Mouse (Mus musculus) right cerebral cortex, adult 18-20 months (tissue): ENCODE data around the gene Me1.
"Not testable (repeated sequence)": the region's sequence is repeated elsewhere in the genome, so short reads cannot be mapped to it uniquely, and the experiment has no call there.

ENCODE experiments used
- DNase-seq: peaks from one replicate; pipeline ENCODE4 v3.0.0; 2022; ENCODE audit warnings: mixed read lengths

Me1 gene

GRCm38 (mm10) chr9:86651254-86651653 is 44.5 kb downstream of the Me1 start:
- DNase-seq, result no peak

- DNase-seq, result no peak
These were observed 44.9 kb downstream of the Me1 start for GRCm38 (mm10) chr9:86650822-86651221.

GRCm38 (mm10) chr9:86647931-86648550 is 47.7 kb downstream of the Me1 start:
- no peak for DNase-seq

GRCm38 (mm10) chr9:86646807-86647206 is 48.9 kb downstream of the Me1 start:
- DNase-seq, result no peak

- no peak for DNase-seq
These were observed 52.3 kb downstream of the Me1 start for GRCm38 (mm10) chr9:86643497-86643896.

- no peak for DNase-seq
These were observed 57.0 kb downstream of the Me1 start for GRCm38 (mm10) chr9:86638771-86639170.

GRCm38 (mm10) chr9:86631153-86631552 is 64.6 kb downstream of the Me1 start:
- DNase-seq, result no peak

- no peak for DNase-seq
These were observed 65.3 kb downstream of the Me1 start for GRCm38 (mm10) chr9:86630352-86630931.

GRCm38 (mm10) chr9:86629379-86629778 is 66.4 kb downstream of the Me1 start:
- DNase-seq, result no peak

GRCm38 (mm10) chr9:86627745-86628496 is 67.8 kb downstream of the Me1 start:
- DNase-seq, result peak; percentile 62

- peak; percentile 62 for DNase-seq
These were observed 68.8 kb downstream of the Me1 start for GRCm38 (mm10) chr9:86626906-86627305.

- peak; percentile 67 for DNase-seq
These were observed 71.0 kb downstream of the Me1 start for GRCm38 (mm10) chr9:86624781-86625180.

- no peak for DNase-seq
These were observed 71.7 kb downstream of the Me1 start for GRCm38 (mm10) chr9:86624039-86624438.

GRCm38 (mm10) chr9:86622062-86622461 is 73.7 kb downstream of the Me1 start:
- no peak for DNase-seq

- no peak for DNase-seq
These were observed 76.2 kb downstream of the Me1 start for GRCm38 (mm10) chr9:86619341-86620139.

- DNase-seq, result no peak
These were observed 77.8 kb downstream of the Me1 start for GRCm38 (mm10) chr9:86617837-86618492.

- no peak for DNase-seq
These were observed 80.0 kb downstream of the Me1 start for GRCm38 (mm10) chr9:86615765-86616164.

GRCm38 (mm10) chr9:86612091-86612490 is 83.7 kb downstream of the Me1 start:
- DNase-seq, result no peak

GRCm38 (mm10) chr9:86605776-86606175 is 90.0 kb downstream of the Me1 start:
- DNase-seq, result no peak

- no peak for DNase-seq
These were observed 95.9 kb downstream of the Me1 start for GRCm38 (mm10) chr9:86599723-86600303.

- not testable (repeated sequence) for DNase-seq
These were observed 98.8 kb downstream of the Me1 start for GRCm38 (mm10) chr9:86596983-86597382.

GRCm38 (mm10) chr9:86594357-86594767 is 101.4 kb downstream of the Me1 start:
- not testable (repeated sequence) for DNase-seq
